16 mouse cellular contexts compared by ENCODE assay signal in genomic region chr16:27530634-27531033, GRCm38 (mm10).
"Had no signal": no experiment of that assay in that cellular context is flagged by ENCODE, and none has a peak within 500 bp of the region (broad histone marks: within the 10 kb centered on the region; RNA-seq: fewer than 3 reads in every experiment).

No protein-coding gene starts in this region.

- H3K27me3 ChIP-seq: neural tube, embryonic 13.5 days; neural tube, embryonic 15.5 days; stomach, embryonic 15.5 days had no signal

- H3K4me2 ChIP-seq: neural tube, embryonic 13.5 days; neural tube, embryonic 15.5 days; stomach, embryonic 15.5 days had no signal

- DNase-seq: retina, postnatal 1 day; right cerebral cortex, adult 18-20 months; right cerebral cortex, postnatal 14 days; right cerebral cortex, postnatal 25 days; right cerebral cortex, postnatal 4 days; spleen, adult 18-20 months; thymus, adult 18-20 months; thymus, adult 2 months; thymus, postnatal 14 days; thymus, postnatal 25 days; thymus, postnatal 36 days; thymus, postnatal 4 days had no signal

- H3K27ac ChIP-seq: neural tube, embryonic 13.5 days; neural tube, embryonic 15.5 days; stomach, embryonic 15.5 days; stomach, postnatal 0 days had no signal

- H3K36me3 ChIP-seq: neural tube, embryonic 13.5 days; neural tube, embryonic 15.5 days; stomach, embryonic 15.5 days had no signal

- H3K4me1 ChIP-seq: neural tube, embryonic 13.5 days; neural tube, embryonic 15.5 days; stomach, embryonic 15.5 days had no signal

- H3K4me3 ChIP-seq: neural tube, embryonic 13.5 days; neural tube, embryonic 15.5 days; stomach, embryonic 15.5 days had no signal

- H3K9me3 ChIP-seq: neural tube, embryonic 13.5 days; neural tube, embryonic 15.5 days; stomach, embryonic 15.5 days had no signal

- H3K9ac ChIP-seq: neural tube, embryonic 13.5 days; neural tube, embryonic 15.5 days; stomach, embryonic 15.5 days had no signal
